Comparison of ENCODE assay signal across 9 mouse cellular contexts in the genomic region with DNA sequence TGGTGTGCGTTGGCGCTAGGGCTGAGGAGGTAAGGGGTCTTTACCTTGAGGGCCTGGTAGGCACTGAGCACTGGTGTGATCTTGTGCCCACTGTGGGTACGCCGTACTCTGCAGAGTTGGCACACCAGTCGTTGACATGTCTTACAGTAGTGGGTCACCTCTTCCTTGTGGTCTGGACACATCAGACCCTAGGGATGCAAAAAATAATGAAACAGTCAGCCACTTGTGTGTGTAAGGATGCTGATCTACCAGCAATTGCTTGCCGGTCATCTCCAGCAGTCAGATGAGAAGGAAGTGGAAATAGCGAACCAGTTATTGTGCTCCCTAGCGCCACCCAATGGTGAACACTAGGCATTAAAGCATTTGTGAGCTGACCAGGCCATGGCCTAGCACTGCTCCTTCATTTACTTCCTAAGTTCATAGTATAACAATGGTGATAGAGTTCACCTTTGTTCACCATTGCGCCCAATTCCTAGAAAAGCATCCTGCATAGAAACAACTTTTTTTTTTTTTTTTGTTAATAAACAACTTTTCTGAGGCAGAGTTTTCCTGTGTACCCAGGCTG. TPM values are rescaled to one million over a fixed set of nuclear protein-coding genes. Genes with fewer than 3 reads are reported as not detected.
DNase-seq lines count a peak whose midpoint lies in the region; ATAC-seq and TF ChIP-seq lines count a peak whose summit lies in the region.
"Had no signal": no experiment of that assay in that cellular context is flagged by ENCODE, and none has a peak within 500 bp of the region (broad histone marks: within the 10 kb centered on the region; RNA-seq: fewer than 3 reads in every experiment).

No protein-coding gene starts in this region.

- DNase-seq in kidney, adult 11 months: peak; percentile 73
- DNase-seq in CD4-positive helper T cell, adult 2 months (ENCODE audit: low read depth, low spot score): peak; percentile 50
- peak; percentile 56 for DNase-seq in adipocyte (ENCODE audit: low spot score)
- DNase-seq in forelimb bud, embryonic 11.5 days (ENCODE audit: low read depth, low spot score): peak; percentile 55
- DNase-seq in lung, postnatal 0 days (ENCODE audit: low spot score): peak; percentile 85
- peak; percentile 68 to 76 for DNase-seq in spleen, postnatal 36 days (ENCODE audit: low spot score in 2 of 2)
- no peak for DNase-seq in urinary bladder, postnatal 10 days (ENCODE audit: low spot score)

- H3K27me3 ChIP-seq in kidney, embryonic 16.5 days (ENCODE audit: insufficient read depth, low read length): peaks cover 7% of the 10 kb centered on the region; the same call in 1 of the 2 replicates
- peaks cover 6% of the 10 kb centered on the region for H3K27me3 ChIP-seq in lung, postnatal 0 days (replicated peaks; ENCODE audit: insufficient read depth, low read length)
- H3K27me3 ChIP-seq: limb, embryonic 12.5 days had no signal

- 72% methylated on average over 9 of the region's 9 CpGs for WGBS in kidney, embryonic 16.5 days
- WGBS in lung, postnatal 0 days: 70% methylated on average over 9 of the region's 9 CpGs

- TF ChIP-seq EP300 in lung, postnatal 0 days (IDR thresholded peaks at IDR 0.05): no peak

- peaks cover 48% of the 10 kb centered on the region for H3K4me1 ChIP-seq in kidney, embryonic 16.5 days (ENCODE audit: insufficient read depth, low read length)
- H3K4me1 ChIP-seq in lung, postnatal 0 days (ENCODE audit: insufficient read depth, low read depth, low read length): peaks cover 25% of the 10 kb centered on the region

- ATAC-seq in kidney, embryonic 16.5 days (ENCODE audit: low FRiP score, low TSS enrichment): no peak
- ATAC-seq in lung, postnatal 0 days: no peak

- no peak overlapping the region for H3K9ac ChIP-seq in kidney, embryonic 16.5 days (replicated peaks; ENCODE audit: low read length)
- no peak overlapping the region for H3K9ac ChIP-seq in lung, postnatal 0 days (replicated peaks; ENCODE audit: low read depth)

- no peak overlapping the region for H3K4me2 ChIP-seq in kidney, embryonic 16.5 days (replicated peaks; ENCODE audit: low read depth, low read length)
- H3K4me2 ChIP-seq in lung, postnatal 0 days (replicated peaks; ENCODE audit: low read depth, low read length): no peak overlapping the region

- H3K9me3 ChIP-seq in kidney, embryonic 16.5 days (ENCODE audit: low read length): no peaks in the 10 kb centered on the region
- H3K9me3 ChIP-seq in lung, postnatal 0 days (ENCODE audit: low read length): no peaks in the 10 kb centered on the region
- H3K9me3 ChIP-seq: limb, embryonic 12.5 days had no signal

- peak; percentile 87 for TF ChIP-seq CTCF in lung, postnatal 0 days (IDR thresholded peaks at IDR 0.05)

- H3K27ac ChIP-seq in kidney, embryonic 16.5 days (ENCODE audit: low read length): no peak overlapping the region
- no peak overlapping the region for H3K27ac ChIP-seq in lung, postnatal 0 days (ENCODE audit: low read length)
- H3K27ac ChIP-seq: limb, embryonic 12.5 days had no signal

- H3K4me3 ChIP-seq in kidney, embryonic 16.5 days (ENCODE audit: low read length): no peak overlapping the region
- no peak overlapping the region for H3K4me3 ChIP-seq in lung, postnatal 0 days (ENCODE audit: low read depth, low read length)
- H3K4me3 ChIP-seq: limb, embryonic 12.5 days had no signal

- 0 out of 2 replicates have a peak, but pooled peaks cover 3% of the 10 kb centered on the region for H3K36me3 ChIP-seq in kidney, embryonic 16.5 days (ENCODE audit: insufficient read depth, low read length)
- no peaks in the 10 kb centered on the region for H3K36me3 ChIP-seq in lung, postnatal 0 days (ENCODE audit: insufficient read depth, low read length)

RNA-seq across cellular contexts. Expression of gene Krtcap2, which starts 3.4 kb away (rescaled TPM):
- 272 and 300 TPM in 2 replicates for polyA plus RNA-seq in kidney, embryonic 16.5 days (2015; fragmentation: Nextera tagmentation; extraction: Ambion mirVana)
- polyA plus RNA-seq in lung, postnatal 0 days (2015; fragmentation: Nextera tagmentation; extraction: Ambion mirVana): 282 and 309 TPM in 2 replicates

RNA-seq across cellular contexts. Expression of gene Trim46, which starts 3.7 kb away (rescaled TPM):
- 4.7 and 6.0 TPM in 2 replicates for polyA plus RNA-seq in kidney, embryonic 16.5 days (2015; fragmentation: Nextera tagmentation; extraction: Ambion mirVana)
- 1.8 and 2.1 TPM in 2 replicates for polyA plus RNA-seq in lung, postnatal 0 days (2015; fragmentation: Nextera tagmentation; extraction: Ambion mirVana)

RNA-seq across cellular contexts. Expression of gene Muc1, which starts 13.6 kb away (rescaled TPM):
- polyA plus RNA-seq in kidney, embryonic 16.5 days (2015; fragmentation: Nextera tagmentation; extraction: Ambion mirVana): 20.0 and 23.6 TPM in 2 replicates
- 300 and 307 TPM in 2 replicates for polyA plus RNA-seq in lung, postnatal 0 days (2015; fragmentation: Nextera tagmentation; extraction: Ambion mirVana)

RNA-seq across cellular contexts. Expression of gene Mtx1, which starts 15.5 kb away (rescaled TPM):
- polyA plus RNA-seq in kidney, embryonic 16.5 days (2015; fragmentation: Nextera tagmentation; extraction: Ambion mirVana): 227 and 235 TPM in 2 replicates
- polyA plus RNA-seq in lung, postnatal 0 days (2015; fragmentation: Nextera tagmentation; extraction: Ambion mirVana): 99.3 and 116 TPM in 2 replicates

RNA-seq across cellular contexts. Expression of gene Dpm3, which starts 16.7 kb away (rescaled TPM):
- 127 and 146 TPM in 2 replicates for polyA plus RNA-seq in kidney, embryonic 16.5 days (2015; fragmentation: Nextera tagmentation; extraction: Ambion mirVana)
- 125 and 136 TPM in 2 replicates for polyA plus RNA-seq in lung, postnatal 0 days (2015; fragmentation: Nextera tagmentation; extraction: Ambion mirVana)

Comparison
In these comparisons a context has a peak if more than half of its experiments do, and no peak if none do; other contexts are left out.
1. RNA of gene Muc1, which starts 13.6 kb away (polyA plus RNA-seq): 300 to 307 TPM in lung, postnatal 0 days; 20.0 to 23.6 TPM in kidney, embryonic 16.5 days; every median in the first group is over 10 times any median in the second.